Mouse (Mus musculus): Measurements from ENCODE around the gene Olfr1406. TPM values are rescaled to one million over a fixed set of nuclear protein-coding genes. Genes with fewer than 3 reads are reported as not detected.

The Olfr1406 gene
- polyA plus RNA-seq, 1 experiment from 2014 or later, result not detected

DNA sequence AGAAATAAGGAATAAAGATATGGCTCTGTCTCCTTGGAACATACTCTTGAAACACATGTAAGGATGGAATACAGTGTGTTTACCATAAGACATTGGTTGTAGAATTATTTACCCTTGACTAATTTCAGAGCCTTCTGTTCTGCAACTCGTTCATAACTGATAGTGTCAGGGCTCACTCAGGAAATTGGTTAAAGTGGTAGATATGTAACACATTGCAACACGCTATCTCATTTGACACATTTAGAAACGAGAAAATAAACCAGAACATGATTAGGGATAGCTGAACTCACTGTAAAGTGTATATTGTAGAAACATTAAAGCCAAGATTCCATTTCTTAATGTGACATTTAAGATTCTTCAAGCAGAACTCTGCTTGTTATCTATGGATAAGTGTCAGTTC lies 1.6 kb upstream of the Olfr1406 start:
- Histone ChIP-seq H3K9me3 (replicated peaks; ENCODE audit: low read length) (no peaks in the 10 kb centered on the region), H3K4me1 (replicated peaks; ENCODE audit: insufficient read depth, low read length) (no peaks in the 10 kb centered on the region), H3K36me3 (ENCODE audit: insufficient read depth, low read length) (no peaks in the 10 kb centered on the region), H3K27me3 (ENCODE audit: insufficient read depth, low read length) (no peaks in the 10 kb centered on the region), H3K27ac (no peak overlapping the region), H3K4me3 (replicated peaks; ENCODE audit: low read depth, low read length) (no peak overlapping the region), H3K4me2 (ENCODE audit: low read length) (no peak overlapping the region), H3K9ac (ENCODE audit: low read depth, low read length) (no peak overlapping the region)
- TF ChIP-seq CTCF (IDR thresholded peaks at IDR 0.05; ENCODE audit: low read depth), result no peak
- 70% methylated on average over 3 of the region's 3 CpGs for WGBS
- no peak for DNase-seq (ENCODE audit: low spot score)
- no peak for ATAC-seq (replicated peaks; ENCODE audit: low FRiP score, low read depth)

DNA sequence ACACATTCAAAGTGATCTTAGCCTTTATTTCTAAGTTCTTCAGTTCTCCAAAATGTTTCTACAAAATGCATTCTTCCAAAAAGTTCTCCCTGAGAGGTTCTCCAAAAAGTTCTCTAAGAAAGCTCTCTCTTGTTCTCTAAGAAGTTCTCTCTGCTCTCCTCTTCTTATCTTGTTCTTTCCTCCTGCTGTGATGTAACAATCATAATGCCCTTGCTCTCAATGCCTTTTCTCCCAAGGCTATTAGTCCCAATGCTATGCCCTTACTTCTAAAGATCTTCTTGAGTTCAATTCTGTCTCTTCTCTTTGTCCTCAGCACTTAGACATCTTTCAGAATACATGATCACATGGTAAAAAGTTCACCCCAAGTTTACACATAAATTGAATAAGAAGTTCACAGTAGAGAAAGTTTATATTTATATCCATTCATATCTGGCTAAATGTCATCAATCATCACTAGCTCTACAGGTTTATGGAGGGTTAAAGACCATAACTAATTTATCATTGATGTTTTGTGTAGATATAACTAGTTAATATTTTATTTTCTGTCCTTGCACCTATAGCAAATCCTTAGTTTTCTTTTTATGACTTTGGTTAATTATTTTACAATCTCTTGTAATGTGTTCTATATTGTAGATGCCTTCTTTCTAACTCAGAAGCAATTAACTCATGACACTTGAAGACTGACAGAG lies 16.1 kb downstream of the Olfr1406 start:
- Histone ChIP-seq H3K4me3 (replicated peaks; ENCODE audit: low read depth, low read length) (no peak overlapping the region), H3K9ac (ENCODE audit: low read depth, low read length) (no peak overlapping the region), H3K4me2 (ENCODE audit: low read length) (no peak overlapping the region), H3K36me3 (ENCODE audit: insufficient read depth, low read length) (no peaks in the 10 kb centered on the region), H3K27me3 (ENCODE audit: insufficient read depth, low read length) (no peaks in the 10 kb centered on the region), H3K27ac (no peak overlapping the region), H3K4me1 (replicated peaks; ENCODE audit: insufficient read depth, low read length) (no peaks in the 10 kb centered on the region), H3K9me3 (replicated peaks; ENCODE audit: low read length) (no peaks in the 10 kb centered on the region)
- DNase-seq (ENCODE audit: low spot score) (no peak), ATAC-seq (replicated peaks; ENCODE audit: low FRiP score, low read depth) (no peak)
- TF ChIP-seq CTCF (IDR thresholded peaks at IDR 0.05; ENCODE audit: low read depth), result no peak

DNA sequence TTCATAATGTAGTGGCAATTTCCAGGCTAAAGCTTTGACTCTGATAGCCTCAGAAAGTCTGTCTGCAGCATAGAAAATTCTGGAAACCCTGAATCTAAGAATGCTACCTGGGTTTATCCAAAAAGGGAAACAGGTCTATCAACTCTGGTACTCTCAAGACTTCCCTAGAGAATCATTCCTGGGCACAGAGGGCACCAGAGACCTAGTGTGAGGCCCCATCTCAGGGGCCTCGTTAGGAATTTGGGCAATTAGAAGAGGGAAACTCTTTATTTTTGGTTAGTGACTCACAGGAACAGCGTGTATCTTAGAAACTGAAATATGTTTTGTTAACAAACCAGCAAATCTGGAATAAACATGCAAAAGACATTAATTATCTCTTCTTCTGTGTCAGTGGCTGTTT lies 53.2 kb downstream of the Olfr1406 start, which contains the start of gene Olfr1408:
TSS of gene Olfr1408 (minus strand) at position 101 of the 400 bp plus-strand sequence.
- no peaks in the 10 kb centered on the region for H3K4me1 ChIP-seq (replicated peaks; ENCODE audit: insufficient read depth, low read length)
- H3K27ac ChIP-seq, result no peak within 1 kb of the TSS
- H3K27me3 ChIP-seq (ENCODE audit: insufficient read depth, low read length), result no peaks in the 10 kb centered on the region
- no peak within 1 kb of the TSS for H3K9ac ChIP-seq (ENCODE audit: low read depth, low read length)
- ATAC-seq (replicated peaks; ENCODE audit: low FRiP score, low read depth) (no peak), DNase-seq (ENCODE audit: low spot score) (no peak)
- no peak for TF ChIP-seq CTCF (IDR thresholded peaks at IDR 0.05; ENCODE audit: low read depth)
- H3K4me2 ChIP-seq (ENCODE audit: low read length), result no peak within 1 kb of the TSS
- H3K9me3 ChIP-seq (replicated peaks; ENCODE audit: low read length), result no peaks in the 10 kb centered on the region
- no peaks in the 10 kb centered on the region for H3K36me3 ChIP-seq (ENCODE audit: insufficient read depth, low read length)
- 72% methylated on average over 2 of the region's 2 CpGs for WGBS
- H3K4me3 ChIP-seq (replicated peaks; ENCODE audit: low read depth, low read length), result no peak within 1 kb of the TSS

Other genes starting within 250 kb of the Olfr1406 start
- gene Olfr16, start 240.2 kb downstream of the Olfr1406 start, polyA plus RNA-seq (2015; fragmentation: Nextera tagmentation; extraction: Ambion mirVana), result not detected in 2 replicates
- not detected in 2 replicates for gene Olfr1408, start 53.3 kb downstream of the Olfr1406 start, polyA plus RNA-seq (2015; fragmentation: Nextera tagmentation; extraction: Ambion mirVana)
- gene Olfr218, start 7.2 kb upstream of the Olfr1406 start, polyA plus RNA-seq (2015; fragmentation: Nextera tagmentation; extraction: Ambion mirVana), result not detected in 2 replicates
- gene Olfr1404, start 21.8 kb upstream of the Olfr1406 start, polyA plus RNA-seq (2015; fragmentation: Nextera tagmentation; extraction: Ambion mirVana), result not detected in 2 replicates
- gene Fcer1a, start 36.6 kb upstream of the Olfr1406 start, polyA plus RNA-seq (2015; fragmentation: Nextera tagmentation; extraction: Ambion mirVana), result not detected in 2 replicates
- not detected in 2 replicates for gene Olfr418, start 75.4 kb upstream of the Olfr1406 start, polyA plus RNA-seq (2015; fragmentation: Nextera tagmentation; extraction: Ambion mirVana)
- gene Mptx2, start 87.1 kb upstream of the Olfr1406 start, polyA plus RNA-seq (2015; fragmentation: Nextera tagmentation; extraction: Ambion mirVana), result not detected in 2 replicates
- 0.13 and 0.15 TPM in 2 replicates for gene Ackr1, start 143.1 kb upstream of the Olfr1406 start, polyA plus RNA-seq (2015; fragmentation: Nextera tagmentation; extraction: Ambion mirVana)
- 2.9 and 3.5 TPM in 2 replicates for gene Aim2, start 160.2 kb upstream of the Olfr1406 start, polyA plus RNA-seq (2015; fragmentation: Nextera tagmentation; extraction: Ambion mirVana)
- 0.28 and 0.41 TPM in 2 replicates for gene Cadm3, start 177.1 kb upstream of the Olfr1406 start, polyA plus RNA-seq (2015; fragmentation: Nextera tagmentation; extraction: Ambion mirVana)